Mouse (Mus musculus) adrenal gland, postnatal 10 days (tissue): ENCODE results near the gene Nrsn2. TPM values are rescaled to one million over a fixed set of nuclear protein-coding genes. Genes with fewer than 3 reads are reported as not detected.

Experiments
- DNase-seq: peaks from one replicate; pipeline ENCODE4 v3.0.0; 2021; ENCODE audit warnings: mixed read lengths
- long read RNA-seq, 2 experiments: library from polyadenylated mRNA; stranded (forward); transcript quantifications; one replicate each; pipeline ENCODE4 v2.0.0; 2021
- total RNA-seq, 2 experiments: library from RNA; stranded (reverse); gene quantifications; 2 replicates each; pipeline ENCODE4 v1.2.3; 2021

Gene Nrsn2
- 1 to 10 TPM; 1.8 to 2.8 TPM for total RNA-seq
- long read RNA-seq, experiment 1 = 0 reads
- long read RNA-seq, experiment 2, partial matches to known transcripts = 1 of 3 reads
- long read RNA-seq, experiment 2, other reads (novel, unspliced or antisense) = 0 of 3 reads

- DNase-seq = no peak
Measured at GRCm38 (mm10) chr2:152376345-152376741, at the start of gene Nrsn2. Gene Nrsn2 (minus strand): TSS chr2:152376638.

DNA sequence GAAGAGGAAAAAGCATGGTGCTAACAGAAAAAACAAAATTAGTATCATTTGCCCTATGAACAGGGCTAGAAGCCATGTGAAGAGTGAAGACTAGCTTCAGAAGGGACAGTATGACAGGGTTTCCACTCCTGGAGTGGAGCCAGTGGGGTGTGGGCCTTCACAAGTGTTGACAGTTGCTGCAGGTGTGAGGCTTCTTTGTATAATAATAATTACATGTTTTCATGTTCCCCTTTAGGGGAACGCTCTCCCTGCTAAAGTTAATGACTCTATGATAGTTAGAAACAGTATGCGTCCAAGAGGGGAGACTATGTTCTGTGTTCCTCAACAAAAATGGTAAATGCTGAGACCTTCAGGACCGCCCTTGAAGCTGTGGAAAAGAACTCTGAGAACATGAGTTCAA, 39.3 kb upstream of the Nrsn2 start:
- no peak for DNase-seq

- no peak for DNase-seq
Measured at GRCm38 (mm10) chr2:152415287-152415686, 38.8 kb upstream of the Nrsn2 start, which contains the start of gene 6820408C15Rik. Gene 6820408C15Rik (plus strand): TSS chr2:152415587.

DNA sequence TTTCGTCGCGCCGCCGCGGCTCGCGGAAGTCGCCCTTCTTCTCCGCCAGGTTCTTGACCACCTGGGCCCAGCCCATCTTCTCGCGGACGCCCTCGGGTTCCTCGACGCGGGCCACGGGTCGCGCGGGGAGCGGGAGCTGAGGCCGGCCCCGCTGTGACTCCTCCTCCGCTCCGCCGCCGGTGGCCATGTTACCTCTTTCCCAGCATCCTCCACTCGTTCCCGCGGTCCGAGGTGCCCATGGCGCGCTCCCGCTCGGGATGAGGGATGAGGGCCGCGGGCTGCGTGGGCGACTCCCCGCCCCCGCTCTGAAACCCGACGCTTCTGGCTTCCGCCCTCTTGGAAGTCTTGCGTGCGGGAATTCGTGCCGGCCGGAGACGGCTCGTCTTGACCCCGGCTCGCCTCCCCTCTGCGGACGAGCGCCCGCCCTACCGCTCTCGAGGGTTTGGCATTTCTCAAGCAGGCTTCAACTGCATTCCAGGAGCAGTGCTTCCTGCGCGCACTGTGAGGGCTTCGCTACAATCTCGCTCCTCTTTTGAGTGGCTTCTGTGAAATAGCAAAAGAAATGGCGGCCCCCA, 38.2 kb upstream of the Nrsn2 start, which contains the start of gene Zcchc3:
Gene Zcchc3, minus strand, starts transcription at position 437 of the 575 bp plus-strand sequence.
- DNase-seq = peak; percentile 92

DNA sequence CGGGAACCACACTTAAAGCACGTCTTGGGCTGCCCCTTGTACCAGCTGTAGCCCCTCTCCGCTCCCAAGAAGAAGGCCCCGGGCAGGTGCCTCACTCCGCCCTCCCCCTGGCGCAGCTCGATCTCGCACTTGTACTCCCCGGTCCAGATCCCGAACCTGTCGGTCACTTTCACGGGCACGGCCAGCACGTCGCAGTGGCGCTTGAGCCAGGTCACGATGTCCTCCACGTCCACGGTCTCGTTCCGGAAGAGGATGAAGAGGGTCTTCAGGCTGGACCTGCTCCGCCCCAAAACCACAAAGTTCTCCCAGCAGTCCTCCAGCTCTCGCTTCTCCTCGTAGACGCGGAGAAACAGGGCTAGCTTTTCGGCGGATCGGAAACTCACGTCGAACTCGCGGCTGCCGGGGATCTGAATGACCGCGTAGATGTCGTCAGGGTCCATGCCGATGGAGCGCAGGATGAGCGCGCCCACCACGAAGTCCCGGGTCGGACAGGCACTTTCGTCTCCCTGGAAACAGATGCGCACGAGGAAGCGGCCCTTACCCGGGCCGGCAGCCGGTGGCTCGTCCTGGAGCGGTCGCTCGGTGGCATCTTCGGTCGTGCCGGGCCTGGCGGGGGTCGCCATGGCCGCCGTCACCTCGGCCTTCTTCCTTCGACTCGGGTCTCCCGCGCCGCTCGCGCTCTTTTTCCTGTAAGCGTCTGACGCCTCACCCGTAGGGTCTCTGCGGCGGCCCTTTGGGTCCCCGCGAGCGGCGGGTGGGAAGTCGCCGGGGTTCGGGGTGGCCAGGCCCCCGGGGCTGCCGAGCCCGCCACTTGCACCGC, 37.5 kb upstream of the Nrsn2 start:
- peak; percentile 52 for DNase-seq

- DNase-seq = peak; percentile 56
Measured at GRCm38 (mm10) chr2:152413158-152413764, 36.8 kb upstream of the Nrsn2 start.

DNA sequence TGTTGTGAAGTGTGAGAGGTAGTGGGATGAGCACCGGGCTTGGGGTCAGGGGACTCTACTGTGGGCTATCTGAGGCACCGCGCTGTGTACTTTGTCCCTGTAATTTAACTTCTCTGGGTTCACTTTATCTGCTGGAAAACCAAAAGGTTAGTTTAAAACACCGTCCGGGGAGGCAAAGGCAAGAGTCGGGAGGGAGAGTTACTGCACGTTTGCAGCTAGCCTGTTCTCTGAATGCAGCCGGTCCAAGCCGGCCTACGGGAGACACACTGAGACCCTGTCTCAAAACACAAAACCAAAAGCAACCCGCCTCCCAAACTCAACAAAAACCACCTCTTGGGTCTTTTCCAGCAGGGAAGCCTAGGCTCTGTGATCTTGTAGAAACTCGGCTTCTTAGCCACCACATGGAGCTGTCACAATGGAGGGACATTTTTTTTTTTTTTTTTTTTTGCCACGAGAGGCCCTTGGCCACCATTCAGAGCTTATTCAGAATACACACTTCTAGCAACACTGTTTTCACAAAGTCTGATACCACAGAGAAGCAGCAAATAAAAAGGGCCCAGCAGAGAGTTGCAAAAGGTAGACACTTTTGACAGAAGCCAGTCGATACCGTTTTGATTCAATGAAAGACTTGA, 36.2 kb upstream of the Nrsn2 start:
- no peak for DNase-seq

- DNase-seq = no peak
Measured at GRCm38 (mm10) chr2:152411471-152411870, 35.0 kb upstream of the Nrsn2 start.

GRCm38 (mm10) chr2:152410971-152411371, 34.5 kb upstream of the Nrsn2 start:
- DNase-seq = peak; percentile 84

DNA sequence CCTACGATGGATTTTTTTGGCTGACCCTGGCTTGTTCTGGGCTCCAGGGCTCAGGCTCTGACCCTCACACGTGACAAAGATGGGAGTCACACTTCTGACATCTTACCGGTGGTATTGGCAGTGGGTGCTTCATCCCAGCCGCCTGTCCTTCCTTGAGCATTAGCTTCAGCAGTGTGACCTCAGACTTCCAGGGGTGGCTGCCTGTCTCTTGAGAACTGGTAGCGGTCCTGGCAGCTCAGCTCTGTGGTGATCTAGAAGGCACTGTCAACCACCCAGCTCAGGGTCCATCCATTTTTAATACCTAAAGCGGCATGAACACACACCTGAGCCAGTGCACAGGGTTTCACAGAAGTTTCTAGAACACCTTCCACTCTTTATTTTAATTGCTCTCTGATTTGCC, 33.3 kb upstream of the Nrsn2 start:
- DNase-seq = no peak

GRCm38 (mm10) chr2:152406126-152406525, 29.7 kb upstream of the Nrsn2 start:
- DNase-seq = peak; percentile 97

- DNase-seq = no peak
Measured at GRCm38 (mm10) chr2:152399122-152399542, 22.7 kb upstream of the Nrsn2 start.

- DNase-seq = peak; percentile 97
Measured at GRCm38 (mm10) chr2:152398691-152399090, 22.3 kb upstream of the Nrsn2 start.

DNA sequence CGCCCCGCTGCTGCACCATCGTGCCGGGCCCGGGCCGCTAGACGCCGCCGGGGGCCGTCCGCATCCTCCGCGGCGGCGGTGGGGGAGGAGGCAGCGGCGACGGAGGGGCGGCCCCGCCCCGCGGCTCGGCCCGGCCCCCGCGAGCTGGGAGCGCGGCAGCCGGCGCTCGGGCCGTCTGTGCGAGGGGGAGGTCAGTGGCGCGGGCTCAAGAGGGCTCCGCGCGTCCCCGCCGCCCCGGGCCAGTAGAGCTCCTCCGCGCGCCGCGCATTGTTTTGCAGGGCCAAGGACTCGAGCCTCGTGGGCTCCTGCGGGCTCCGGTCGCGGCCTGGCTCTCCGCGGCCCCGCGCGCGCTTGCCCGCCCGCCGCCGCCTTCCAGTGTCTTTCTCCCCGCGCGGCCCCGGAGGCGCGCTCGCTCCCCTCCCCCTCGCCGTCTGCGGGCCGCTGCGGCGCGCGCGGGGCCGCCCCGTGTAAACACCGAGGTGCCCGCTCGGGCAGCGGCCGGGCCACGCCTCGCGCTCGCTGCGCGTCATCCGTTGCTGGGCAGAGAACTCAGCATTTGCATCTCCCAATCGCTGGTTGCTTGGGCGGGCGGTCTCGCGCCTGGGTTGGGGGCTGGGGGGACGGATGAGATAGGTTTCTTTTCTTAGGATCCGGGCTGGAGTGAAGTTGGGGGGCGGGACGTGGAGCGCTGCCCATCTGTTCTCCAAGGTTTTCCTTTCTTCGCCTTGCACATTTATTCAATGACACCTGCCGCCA, 21.4 kb upstream of the Nrsn2 start, which contains the start of gene Sox12:
Gene Sox12, minus strand, starts transcription at position 384 of the 756 bp plus-strand sequence.
- DNase-seq = peak; percentile 99

DNA sequence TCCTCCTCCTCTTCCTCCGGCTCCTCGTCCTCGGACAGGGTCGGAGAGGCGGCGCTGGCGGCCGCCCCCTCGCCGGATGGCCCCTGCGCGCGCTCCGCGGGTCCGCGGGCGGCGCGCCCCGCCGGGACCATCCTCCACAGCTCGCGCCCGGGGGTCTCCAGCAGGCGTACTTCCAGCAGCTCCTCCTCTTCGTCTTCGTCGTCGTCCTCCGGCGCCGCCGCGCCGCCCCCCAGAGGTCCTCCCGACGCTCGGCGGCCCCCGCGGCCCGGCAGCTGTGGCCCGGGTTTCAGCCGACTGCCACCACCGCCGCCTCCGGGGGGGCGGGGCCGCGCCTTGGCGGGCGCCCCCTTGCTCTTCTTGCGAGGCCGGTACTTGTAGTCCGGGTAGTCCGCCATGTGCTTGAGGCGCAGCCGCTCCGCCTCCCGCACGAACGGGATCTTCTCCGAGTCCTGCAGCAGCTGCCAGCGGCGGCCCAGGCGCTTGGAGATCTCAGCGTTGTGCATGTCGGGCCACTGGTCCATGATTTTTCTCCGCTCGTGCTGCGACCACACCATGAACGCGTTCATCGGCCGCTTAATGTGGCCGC, 20.7 kb upstream of the Nrsn2 start:
- peak; percentile 88 for DNase-seq

- peak; percentile 91 for DNase-seq
Measured at GRCm38 (mm10) chr2:152396110-152397003, 19.9 kb upstream of the Nrsn2 start.

DNA sequence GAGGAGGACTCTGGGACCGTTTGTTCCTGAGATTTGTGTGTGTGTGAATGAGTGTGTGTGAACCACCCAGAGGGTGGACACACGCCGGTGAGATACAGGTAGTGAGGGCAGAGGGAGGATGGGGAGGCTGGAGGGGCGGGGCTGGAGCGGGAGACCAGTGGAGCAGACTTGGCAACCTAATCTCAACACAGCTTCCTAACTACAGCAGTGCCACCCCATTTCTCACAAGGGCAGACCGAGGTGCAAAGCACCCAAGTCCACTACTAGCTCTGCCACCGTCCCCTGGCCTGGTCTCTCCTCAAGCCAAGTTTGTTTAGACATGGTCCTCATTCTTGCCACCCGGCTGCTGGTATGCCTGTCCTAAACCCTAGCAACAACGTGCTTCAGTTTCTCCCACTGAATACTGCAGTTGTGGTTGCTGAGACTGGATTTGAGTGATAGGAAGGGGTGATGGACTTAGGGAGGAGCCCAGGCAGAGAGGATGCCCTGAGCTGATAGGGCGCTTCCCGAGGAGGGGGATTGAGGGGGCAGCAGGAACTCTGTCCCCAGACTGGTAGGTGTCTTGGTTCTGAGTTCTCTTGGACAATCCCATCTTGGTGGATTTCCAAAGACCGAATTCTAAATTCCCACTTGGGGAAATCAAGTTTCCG, 19.0 kb upstream of the Nrsn2 start:
- peak; percentile 24 for DNase-seq

DNA sequence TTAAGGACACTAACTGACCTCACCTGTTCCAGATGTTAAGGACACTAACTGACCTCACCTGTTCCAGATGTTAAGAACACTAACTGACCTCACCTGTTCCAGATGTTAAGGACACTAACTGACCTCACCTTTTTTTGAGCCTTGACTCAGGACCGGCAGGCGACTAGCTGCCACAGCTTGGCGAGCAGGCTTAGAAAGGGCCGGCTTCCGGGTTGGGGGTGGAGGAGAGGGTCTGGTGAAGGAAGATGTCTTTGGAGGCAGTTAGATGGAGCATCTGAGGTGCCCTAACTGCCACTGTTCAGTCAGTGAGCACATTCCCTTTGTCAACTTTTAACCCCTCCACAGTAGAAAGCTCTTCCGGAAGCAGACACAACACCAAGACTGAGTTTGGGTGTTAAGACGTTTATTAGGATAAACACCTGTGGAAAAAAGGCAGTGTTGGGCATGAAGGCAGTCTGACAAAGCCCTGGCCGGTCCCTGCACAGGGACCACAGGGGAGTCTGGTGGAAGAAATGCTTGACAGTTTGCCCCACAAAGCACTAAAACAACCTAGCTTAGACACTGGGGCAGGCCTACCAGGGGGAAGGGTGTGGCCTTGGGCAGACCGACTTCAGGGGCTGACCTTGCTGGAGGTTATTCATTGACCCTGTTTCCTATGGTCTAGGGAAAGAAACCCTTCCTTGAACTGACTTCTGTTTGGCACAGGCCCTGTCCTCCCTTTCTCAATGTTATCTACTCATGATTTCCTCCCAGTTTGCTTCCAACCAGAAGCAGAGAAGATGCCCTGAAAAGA, 17.0 kb upstream of the Nrsn2 start:
- peak; percentile 32 for DNase-seq

DNA sequence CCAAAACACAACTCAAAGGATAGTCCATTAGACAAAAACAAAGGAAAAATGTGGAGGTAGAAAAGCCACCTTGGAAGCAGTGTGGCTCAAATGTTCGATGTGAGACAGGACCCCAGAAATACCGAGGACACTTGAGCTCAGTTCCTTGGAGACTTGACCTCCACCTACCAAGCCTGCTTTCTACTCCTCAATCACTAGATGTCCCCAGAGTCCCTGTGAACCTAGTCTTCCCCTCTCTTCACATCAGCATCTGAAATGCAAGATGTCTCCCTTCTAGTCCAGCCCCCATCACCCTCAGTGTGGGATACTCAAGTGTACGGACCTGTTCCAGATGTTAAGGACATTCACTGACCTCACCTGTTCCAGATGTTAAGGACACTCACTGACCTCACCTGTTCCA, 16.3 kb upstream of the Nrsn2 start:
- peak; percentile 42 for DNase-seq
